Mouse (Mus musculus) right cerebral cortex, postnatal 14 days (tissue): Measurements from ENCODE around the gene Tanc2.
A peak's percentile ranks its signal among the peaks of the same experiment; 100 is the strongest.

Source experiments
- DNase-seq: peaks from one replicate; pipeline ENCODE4 v3.0.0; 2022

The Tanc2 gene

GRCm38 (mm10) chr11:105589877-105590641, at the start of gene Tanc2:
Gene Tanc2, plus strand, starts transcription at chr11:105589986.
- DNase-seq = peak; percentile 58

DNA sequence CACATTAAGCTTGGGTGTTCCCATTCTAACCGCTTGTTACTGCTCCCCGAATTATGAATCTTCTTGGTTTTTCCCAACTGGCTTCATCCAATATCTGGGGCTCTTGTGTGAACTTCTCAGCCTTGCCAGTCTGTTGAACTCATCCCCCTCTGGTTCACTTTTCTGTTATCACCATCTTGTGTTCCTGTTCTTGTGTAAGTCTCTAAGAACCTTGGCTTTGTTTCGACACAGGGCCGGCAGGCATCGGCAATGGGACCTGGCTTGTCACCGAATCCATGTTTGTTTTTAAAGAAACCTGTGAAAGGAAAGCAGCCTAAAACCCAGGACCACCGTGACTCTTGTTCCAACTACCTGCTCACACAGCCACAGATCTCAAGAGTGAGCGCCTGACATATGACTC, 49.0 kb upstream of the Tanc2 start:
- no peak for DNase-seq

- no peak for DNase-seq
These were observed 48.4 kb upstream of the Tanc2 start for GRCm38 (mm10) chr11:105541366-105541765.

DNA sequence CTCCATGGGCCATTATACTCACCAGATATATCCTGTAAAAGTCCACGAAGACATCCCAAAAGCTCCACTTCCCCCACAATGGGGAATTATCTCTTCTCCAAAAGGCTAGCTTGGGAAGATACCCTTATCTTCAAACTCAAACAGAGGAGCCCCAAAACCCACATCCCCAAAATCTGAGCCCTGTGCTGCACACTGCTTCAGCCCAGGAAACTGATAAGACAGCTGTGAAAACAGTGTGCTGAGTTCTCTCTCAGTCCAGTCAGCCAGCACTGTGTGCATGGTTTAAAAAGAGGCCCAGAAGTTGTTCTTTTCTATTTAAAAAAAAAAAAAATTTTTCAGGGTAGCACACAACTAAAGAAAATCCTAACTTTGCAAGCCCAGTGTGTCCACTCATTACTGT, 47.7 kb upstream of the Tanc2 start:
- DNase-seq = no peak

DNA sequence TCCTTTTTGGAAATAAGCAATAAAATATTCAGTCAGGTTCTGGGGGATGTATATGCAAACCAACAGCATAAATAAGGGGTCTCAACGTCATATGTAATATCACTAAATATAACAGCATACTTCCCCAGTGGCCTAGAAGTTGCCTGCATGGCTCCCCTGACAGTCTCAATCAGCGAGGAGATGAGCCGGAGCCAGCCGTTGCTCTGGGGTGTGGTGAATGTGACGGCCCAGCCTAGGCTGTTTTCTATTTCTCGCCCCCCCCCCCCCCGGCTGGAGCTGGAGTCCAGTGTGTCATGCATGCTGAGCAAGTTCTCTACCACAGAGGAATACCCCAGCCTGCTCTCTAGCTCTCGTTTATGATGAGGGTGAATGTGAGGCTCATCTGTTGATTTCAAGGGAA, 44.0 kb upstream of the Tanc2 start:
- no peak for DNase-seq

- DNase-seq = no peak
These were observed 43.4 kb upstream of the Tanc2 start for GRCm38 (mm10) chr11:105546393-105546792.

- DNase-seq = no peak
These were observed 41.4 kb upstream of the Tanc2 start for GRCm38 (mm10) chr11:105548383-105548782.

GRCm38 (mm10) chr11:105549164-105550121, 40.3 kb upstream of the Tanc2 start:
- no peak for DNase-seq

GRCm38 (mm10) chr11:105557285-105557684, 32.5 kb upstream of the Tanc2 start:
- DNase-seq = no peak

DNA sequence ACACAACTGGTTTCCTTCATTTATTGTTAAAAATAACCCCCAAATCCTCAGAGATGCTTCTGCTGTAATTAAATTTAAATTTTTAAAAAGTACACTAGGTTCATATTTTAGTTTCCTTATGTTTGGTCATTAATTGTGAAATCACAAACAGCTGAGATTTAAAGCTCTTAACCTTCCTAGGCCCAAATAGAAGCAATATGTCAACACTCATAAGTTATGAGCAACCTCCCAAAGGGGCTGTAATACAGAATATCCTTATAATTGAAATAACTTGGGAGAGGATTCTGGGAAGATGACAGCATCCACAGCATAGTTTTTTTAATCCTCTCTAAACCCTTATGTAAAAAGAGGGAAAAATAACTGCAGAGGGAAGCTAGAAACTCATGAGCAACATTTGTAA, 31.7 kb upstream of the Tanc2 start:
- DNase-seq = no peak

GRCm38 (mm10) chr11:105558803-105559505, 30.8 kb upstream of the Tanc2 start:
- no peak for DNase-seq

GRCm38 (mm10) chr11:105563546-105563945, 26.2 kb upstream of the Tanc2 start:
- DNase-seq = no peak

DNA sequence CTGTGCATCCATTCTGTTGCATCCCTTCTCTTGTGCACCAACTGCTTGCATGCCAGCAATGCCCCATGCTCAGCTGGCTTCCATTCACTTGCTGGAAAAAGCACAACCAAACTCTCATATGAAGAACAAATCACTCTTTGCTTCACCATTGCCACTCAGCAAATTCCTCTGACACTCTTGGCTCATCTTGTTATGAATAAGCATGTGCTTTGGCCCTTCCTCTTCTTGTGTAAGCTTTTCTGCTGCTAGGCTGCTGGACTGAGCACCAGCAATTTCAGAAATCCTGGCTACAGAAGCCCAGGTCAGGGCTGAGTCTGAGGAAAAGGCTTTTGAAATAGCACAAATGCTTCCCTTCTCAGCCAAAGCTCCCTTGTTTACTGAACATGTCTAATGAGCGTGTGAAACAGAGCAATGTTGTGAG, 22.6 kb upstream of the Tanc2 start:
- no peak for DNase-seq

GRCm38 (mm10) chr11:105571996-105572395, 17.8 kb upstream of the Tanc2 start:
- no peak for DNase-seq

DNA sequence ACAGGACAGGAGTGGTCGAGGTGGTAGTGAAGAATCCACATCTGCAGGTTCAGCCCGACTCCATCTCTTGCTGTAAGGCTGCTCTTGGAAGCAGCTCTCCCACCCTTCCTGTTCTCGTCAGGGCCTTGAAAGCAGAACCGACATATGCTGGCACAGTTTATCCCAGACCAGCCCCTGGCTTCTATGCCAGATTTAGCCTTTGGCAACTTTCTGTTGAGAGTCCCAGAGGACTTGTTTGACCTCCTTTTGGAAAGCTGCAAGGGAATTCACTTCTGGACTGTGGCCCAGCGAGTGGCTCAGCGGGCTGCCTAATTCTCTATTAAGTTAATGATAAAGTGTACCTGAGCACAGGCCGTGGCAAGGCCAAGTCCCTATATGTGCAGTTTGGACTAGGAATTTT, 15.5 kb upstream of the Tanc2 start:
- DNase-seq = no peak

DNA sequence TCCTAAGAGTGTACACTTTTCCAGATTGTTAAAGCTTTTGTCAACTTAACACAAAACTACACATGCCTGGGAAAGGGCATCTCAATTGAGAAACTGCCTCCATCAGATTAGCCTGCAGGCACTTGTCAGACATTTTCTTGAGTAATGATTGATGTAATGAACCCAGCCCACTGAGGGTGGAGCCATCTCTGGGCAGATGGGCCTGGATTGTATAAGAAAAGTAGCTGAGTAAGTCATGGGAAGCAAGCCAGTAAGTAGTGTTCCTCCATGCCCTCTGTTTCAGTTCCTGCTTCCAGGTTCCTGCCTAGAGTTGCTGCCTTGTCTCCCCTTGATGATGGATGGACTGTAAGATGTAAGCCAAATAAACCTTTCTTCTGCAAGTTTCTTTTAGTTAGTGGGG, 12.6 kb upstream of the Tanc2 start:
- no peak for DNase-seq

DNA sequence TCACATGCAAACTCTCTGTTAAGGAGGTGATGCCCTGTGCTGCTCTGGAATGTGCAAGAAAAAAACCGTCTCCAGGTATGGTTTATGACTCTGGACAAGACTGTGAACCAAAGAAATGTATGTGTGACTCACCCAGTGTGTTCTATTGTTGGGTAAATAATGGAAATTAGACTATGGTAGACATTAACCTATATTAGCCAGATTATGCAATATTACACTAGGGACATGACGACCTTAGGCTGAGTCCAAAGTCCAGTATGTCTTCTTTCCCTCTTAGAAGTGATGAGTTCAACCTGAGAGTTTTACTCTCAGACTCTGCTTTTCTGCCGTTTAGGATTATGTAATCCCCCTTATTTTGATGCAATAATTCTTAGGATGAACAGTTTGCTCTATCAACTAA, 7.8 kb upstream of the Tanc2 start:
- DNase-seq = no peak

DNA sequence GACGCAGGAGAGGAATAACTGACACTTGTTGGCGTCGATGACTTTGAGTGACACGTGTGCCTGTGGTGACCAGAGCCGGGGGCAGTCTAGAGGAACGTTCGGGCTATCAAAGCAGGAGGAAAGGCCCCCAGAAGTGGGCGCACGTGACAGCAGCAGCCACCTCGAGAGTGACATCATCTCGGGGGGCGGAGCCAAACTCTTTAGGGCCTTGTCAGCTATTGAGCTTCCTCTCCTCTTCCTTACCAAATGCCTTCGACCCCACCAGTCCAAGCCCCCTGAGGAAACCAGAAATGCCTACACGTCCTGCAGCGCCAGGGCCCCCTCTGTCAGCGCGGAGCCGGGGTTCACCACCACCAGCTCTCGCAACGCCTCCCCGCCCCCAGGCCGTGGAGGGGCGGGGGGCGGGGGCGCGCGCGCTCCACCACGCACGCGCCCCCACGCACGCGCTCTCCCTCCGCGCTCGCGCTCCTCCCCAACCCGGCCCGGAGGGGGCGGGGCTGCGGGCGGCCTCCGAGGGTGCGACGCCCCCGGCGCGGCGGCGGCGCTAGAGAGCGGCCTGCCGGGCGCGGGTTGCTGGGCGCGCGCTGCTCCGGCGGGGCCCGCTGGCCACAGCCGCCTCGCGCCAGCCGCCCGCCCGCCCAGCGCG, 432 bp upstream of the Tanc2 start:
- DNase-seq = peak; percentile 88

DNA sequence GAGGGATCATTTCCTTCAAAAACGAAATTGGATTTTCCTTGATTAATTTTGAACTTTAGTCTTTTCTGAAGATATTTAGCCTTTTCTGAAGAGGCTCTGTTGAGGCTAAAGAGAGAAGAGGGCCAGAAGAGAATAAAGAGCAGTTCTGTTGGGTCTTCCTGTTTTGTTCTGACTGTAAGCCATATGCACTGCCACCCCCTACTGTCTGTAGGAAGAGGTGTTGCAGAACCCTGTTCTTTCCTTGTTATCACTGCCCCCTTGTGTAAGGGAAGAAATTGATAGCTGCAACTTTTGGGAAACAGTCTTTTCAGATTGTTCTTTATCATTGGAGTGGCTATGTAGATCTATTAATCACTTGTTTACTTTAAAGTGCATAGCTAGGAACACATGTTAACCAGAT, 2.1 kb downstream of the Tanc2 start:
- DNase-seq = no peak

GRCm38 (mm10) chr11:105602177-105602576, 12.4 kb downstream of the Tanc2 start:
- no peak for DNase-seq

- DNase-seq = no peak
These were observed 36.4 kb downstream of the Tanc2 start for GRCm38 (mm10) chr11:105626201-105626600.

DNA sequence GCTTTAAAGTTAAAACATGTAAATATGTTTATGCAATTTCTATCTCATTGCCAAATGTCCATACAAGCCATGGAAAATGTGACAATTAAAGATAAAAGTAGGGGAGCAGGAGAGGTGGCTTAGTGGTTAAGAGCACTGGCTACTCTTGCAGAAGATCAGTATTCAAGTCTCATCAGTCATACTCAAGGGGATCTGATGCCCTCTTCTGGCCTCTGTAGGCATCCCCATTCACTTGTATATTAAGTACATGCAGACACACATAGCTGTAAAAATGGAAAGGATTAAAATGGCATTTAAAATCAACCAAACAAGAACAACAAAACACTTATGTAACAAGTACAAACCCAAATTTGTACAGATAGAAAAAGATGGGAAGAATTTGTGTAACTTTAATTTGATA, 54.2 kb downstream of the Tanc2 start:
- no peak for DNase-seq

GRCm38 (mm10) chr11:105648026-105648425, 58.2 kb downstream of the Tanc2 start:
- DNase-seq = no peak
